Mouse (Mus musculus): Measurements from ENCODE around the gene Tshz2. TPM values are rescaled to one million over a fixed set of nuclear protein-coding genes. Genes with fewer than 3 reads are reported as not detected.
"Not testable (repeated sequence)": the region's sequence is repeated elsewhere in the genome, so short reads cannot be mapped to it uniquely, and the experiment has no call there.

Gene Tshz2
- polyA plus RNA-seq, 1 experiment from 2014 or later, result 22.8 TPM

GRCm38 (mm10) chr2:169766247-169766646 is 133.4 kb downstream of the Tshz2 start:
- H3K9me3 ChIP-seq (replicated peaks; ENCODE audit: control insufficient read depth, low read length, poor library complexity, severe bottlenecking), result no peaks in the 10 kb centered on the region
- no peaks in the 10 kb centered on the region for H3K4me1 ChIP-seq (ENCODE audit: control insufficient read depth, insufficient read depth, low read length)
- no peak for ATAC-seq
- no peak overlapping the region for H3K4me2 ChIP-seq (ENCODE audit: low read length)
- no peak overlapping the region for H3K4me3 ChIP-seq (ENCODE audit: low read depth, low read length)
- WGBS, result 82% methylated on average over 8 of the region's 8 CpGs
- no peak overlapping the region for H3K27ac ChIP-seq (ENCODE audit: low read length)
- no peaks in the 10 kb centered on the region for H3K27me3 ChIP-seq (ENCODE audit: control insufficient read depth, insufficient read depth, low read depth, low read length)
- H3K36me3 ChIP-seq (ENCODE audit: control insufficient read depth, insufficient read depth, low read length), result no peaks in the 10 kb centered on the region
- no peak overlapping the region for H3K9ac ChIP-seq (ENCODE audit: low read depth, low read length)

GRCm38 (mm10) chr2:169767281-169767680 is 134.5 kb downstream of the Tshz2 start:
- H3K27me3 ChIP-seq (ENCODE audit: control insufficient read depth, insufficient read depth, low read depth, low read length), result no peaks in the 10 kb centered on the region
- no peak overlapping the region for H3K9ac ChIP-seq (ENCODE audit: low read depth, low read length)
- 79% methylated on average over 3 of the region's 3 CpGs for WGBS
- H3K4me3 ChIP-seq (ENCODE audit: low read depth, low read length), result no peak overlapping the region
- H3K4me2 ChIP-seq (ENCODE audit: low read length), result no peak overlapping the region
- ATAC-seq, result no peak
- H3K27ac ChIP-seq (ENCODE audit: low read length), result no peak overlapping the region
- H3K9me3 ChIP-seq (replicated peaks; ENCODE audit: control insufficient read depth, low read length, poor library complexity, severe bottlenecking), result no peaks in the 10 kb centered on the region
- no peaks in the 10 kb centered on the region for H3K36me3 ChIP-seq (ENCODE audit: control insufficient read depth, insufficient read depth, low read length)
- H3K4me1 ChIP-seq (ENCODE audit: control insufficient read depth, insufficient read depth, low read length), result no peaks in the 10 kb centered on the region

GRCm38 (mm10) chr2:169775078-169775477 is 142.3 kb downstream of the Tshz2 start:
- Histone ChIP-seq H3K4me2 (ENCODE audit: low read length) (no peak overlapping the region), H3K27me3 (ENCODE audit: control insufficient read depth, insufficient read depth, low read depth, low read length) (no peaks in the 10 kb centered on the region)

GRCm38 (mm10) chr2:169777242-169777641 is 144.4 kb downstream of the Tshz2 start:
- WGBS, result 58% methylated on average over 4 of the region's 4 CpGs

More at GRCm38 (mm10) chr2:169775078-169775477, 142.3 kb downstream of the Tshz2 start:
- 48% methylated on average over 4 of the region's 4 CpGs for WGBS
- H3K4me1 ChIP-seq (ENCODE audit: control insufficient read depth, insufficient read depth, low read length), result no peaks in the 10 kb centered on the region
- H3K36me3 ChIP-seq (ENCODE audit: control insufficient read depth, insufficient read depth, low read length), result no peaks in the 10 kb centered on the region
- H3K9ac ChIP-seq (ENCODE audit: low read depth, low read length), result no peak overlapping the region
- H3K9me3 ChIP-seq (replicated peaks; ENCODE audit: control insufficient read depth, low read length, poor library complexity, severe bottlenecking), result no peaks in the 10 kb centered on the region
- no peak overlapping the region for H3K4me3 ChIP-seq (ENCODE audit: low read depth, low read length)
- H3K27ac ChIP-seq (ENCODE audit: low read length), result no peak overlapping the region
- no peak for ATAC-seq

GRCm38 (mm10) chr2:169777764-169778163 is 145.0 kb downstream of the Tshz2 start:
- H3K27me3 ChIP-seq (ENCODE audit: control insufficient read depth, insufficient read depth, low read depth, low read length), result no peaks in the 10 kb centered on the region
- no peak for ATAC-seq
- WGBS, result 83% methylated on average over 2 of the region's 2 CpGs
- H3K4me1 ChIP-seq (ENCODE audit: control insufficient read depth, insufficient read depth, low read length), result no peaks in the 10 kb centered on the region
- H3K9me3 ChIP-seq (replicated peaks; ENCODE audit: control insufficient read depth, low read length, poor library complexity, severe bottlenecking), result no peaks in the 10 kb centered on the region
- H3K4me3 ChIP-seq (ENCODE audit: low read depth, low read length), result no peak overlapping the region
- no peak overlapping the region for H3K4me2 ChIP-seq (ENCODE audit: low read length)
- no peak overlapping the region for H3K27ac ChIP-seq (ENCODE audit: low read length)
- no peaks in the 10 kb centered on the region for H3K36me3 ChIP-seq (ENCODE audit: control insufficient read depth, insufficient read depth, low read length)
- no peak overlapping the region for H3K9ac ChIP-seq (ENCODE audit: low read depth, low read length)

More at GRCm38 (mm10) chr2:169777242-169777641, 144.4 kb downstream of the Tshz2 start:
- Histone ChIP-seq H3K9ac (ENCODE audit: low read depth, low read length) (no peak overlapping the region), H3K4me1 (ENCODE audit: control insufficient read depth, insufficient read depth, low read length) (no peaks in the 10 kb centered on the region), H3K4me3 (ENCODE audit: low read depth, low read length) (no peak overlapping the region), H3K4me2 (ENCODE audit: low read length) (no peak overlapping the region), H3K27ac (ENCODE audit: low read length) (no peak overlapping the region), H3K9me3 (replicated peaks; ENCODE audit: control insufficient read depth, low read length, poor library complexity, severe bottlenecking) (no peaks in the 10 kb centered on the region), H3K27me3 (ENCODE audit: control insufficient read depth, insufficient read depth, low read depth, low read length) (no peaks in the 10 kb centered on the region), H3K36me3 (ENCODE audit: control insufficient read depth, insufficient read depth, low read length) (no peaks in the 10 kb centered on the region)
- no peak for ATAC-seq

- no peaks in the 10 kb centered on the region for H3K27me3 ChIP-seq (ENCODE audit: control insufficient read depth, insufficient read depth, low read depth, low read length)
- no peak overlapping the region for H3K4me3 ChIP-seq (ENCODE audit: low read depth, low read length)
- no peak for ATAC-seq
- H3K4me1 ChIP-seq (ENCODE audit: control insufficient read depth, insufficient read depth, low read length), result no peaks in the 10 kb centered on the region
- no peaks in the 10 kb centered on the region for H3K36me3 ChIP-seq (ENCODE audit: control insufficient read depth, insufficient read depth, low read length)
- H3K9me3 ChIP-seq (replicated peaks; ENCODE audit: control insufficient read depth, low read length, poor library complexity, severe bottlenecking), result no peaks in the 10 kb centered on the region
- no peak overlapping the region for H3K9ac ChIP-seq (ENCODE audit: low read depth, low read length)
- 95% methylated on average over 6 of the region's 6 CpGs for WGBS
- H3K4me2 ChIP-seq (ENCODE audit: low read length), result no peak overlapping the region
- H3K27ac ChIP-seq (ENCODE audit: low read length), result no peak overlapping the region
Observed at GRCm38 (mm10) chr2:169778740-169779345, 146.0 kb downstream of the Tshz2 start.

- H3K4me1 ChIP-seq (ENCODE audit: control insufficient read depth, insufficient read depth, low read length); H3K4me2 ChIP-seq (ENCODE audit: low read length); H3K4me3 ChIP-seq (ENCODE audit: low read depth, low read length); ATAC-seq; H3K27ac ChIP-seq (ENCODE audit: low read length); H3K9ac ChIP-seq (ENCODE audit: low read depth, low read length); H3K36me3 ChIP-seq (ENCODE audit: control insufficient read depth, insufficient read depth, low read length); H3K27me3 ChIP-seq (ENCODE audit: control insufficient read depth, insufficient read depth, low read depth, low read length); H3K9me3 ChIP-seq (replicated peaks; ENCODE audit: control insufficient read depth, low read length, poor library complexity, severe bottlenecking): not testable (repeated sequence)
Observed at GRCm38 (mm10) chr2:169781671-169782070, 148.9 kb downstream of the Tshz2 start.

- 88% methylated on average over 26 of the region's 26 CpGs for WGBS
Observed at GRCm38 (mm10) chr2:169782874-169783680, 150.3 kb downstream of the Tshz2 start.

GRCm38 (mm10) chr2:169783681-169784033 is 150.8 kb downstream of the Tshz2 start:
- H3K9me3 ChIP-seq (replicated peaks; ENCODE audit: control insufficient read depth, low read length, poor library complexity, severe bottlenecking), result no peaks in the 10 kb centered on the region
- no peak overlapping the region for H3K9ac ChIP-seq (ENCODE audit: low read depth, low read length)
- WGBS, result 93% methylated on average over 2 of the region's 2 CpGs
- H3K36me3 ChIP-seq (ENCODE audit: control insufficient read depth, insufficient read depth, low read length), result no peaks in the 10 kb centered on the region
- H3K27me3 ChIP-seq (ENCODE audit: control insufficient read depth, insufficient read depth, low read depth, low read length), result no peaks in the 10 kb centered on the region
- H3K4me2 ChIP-seq (ENCODE audit: low read length), result no peak overlapping the region
- H3K4me1 ChIP-seq (ENCODE audit: control insufficient read depth, insufficient read depth, low read length), result peaks cover 12% of the 10 kb centered on the region
- ATAC-seq, result no peak
- H3K4me3 ChIP-seq (ENCODE audit: low read depth, low read length), result no peak overlapping the region
- H3K27ac ChIP-seq (ENCODE audit: low read length), result no peak overlapping the region

More at GRCm38 (mm10) chr2:169782874-169783680, 150.3 kb downstream of the Tshz2 start:
- Histone ChIP-seq H3K27me3 (ENCODE audit: control insufficient read depth, insufficient read depth, low read depth, low read length) (no peaks in the 10 kb centered on the region), H3K36me3 (ENCODE audit: control insufficient read depth, insufficient read depth, low read length) (no peaks in the 10 kb centered on the region), H3K4me1 (ENCODE audit: control insufficient read depth, insufficient read depth, low read length) (peaks cover 9% of the 10 kb centered on the region), H3K9ac (ENCODE audit: low read depth, low read length) (no peak overlapping the region), H3K9me3 (replicated peaks; ENCODE audit: control insufficient read depth, low read length, poor library complexity, severe bottlenecking) (no peaks in the 10 kb centered on the region), H3K27ac (ENCODE audit: low read length) (no peak overlapping the region), H3K4me2 (ENCODE audit: low read length) (no peak overlapping the region), H3K4me3 (ENCODE audit: low read depth, low read length) (no peak overlapping the region)
- no peak for ATAC-seq
